Mouse (Mus musculus): Measurements from ENCODE around the gene Mrpl12. TPM values are rescaled to one million over a fixed set of nuclear protein-coding genes. Genes with fewer than 3 reads are reported as not detected.

Gene Mrpl12
- total RNA-seq, 2 experiments from 2014 or later, result 179 to 189 TPM

Other genes starting within 250 kb of the Mrpl12 start
- gene Actg1, start 136.1 kb upstream of the Mrpl12 start, total RNA-seq (2021), result 100 to 1,000 TPM; 954 to 956 TPM
- under 1 TPM; 0.15 to 0.45 TPM for gene Fscn2, start 123.1 kb upstream of the Mrpl12 start, total RNA-seq (2021)
- gene Faap100, start 105.8 kb upstream of the Mrpl12 start, total RNA-seq (2021), result 10 to 100 TPM; 19.5 to 26.4 TPM
- gene Nploc4, start 46.9 kb upstream of the Mrpl12 start, total RNA-seq (2021), result 10 to 100 TPM; 59.7 to 67.0 TPM
- gene Tspan10, start 42.0 kb upstream of the Mrpl12 start, total RNA-seq (2021), result 1 to 10 TPM in 1 of 2 experiments, under 1 TPM in 1; 0.30 to 2.6 TPM
- under 1 TPM in 1 of 2 experiments, not detected in 1; 0.94 TPM for gene Pde6g, start 31.1 kb upstream of the Mrpl12 start, total RNA-seq (2021)
- gene Oxld1, start 26.5 kb upstream of the Mrpl12 start, total RNA-seq (2021), result 10 to 100 TPM; 59.0 to 82.0 TPM
- 10 to 100 TPM; 16.1 to 18.8 TPM for gene Ccdc137, start 26.5 kb upstream of the Mrpl12 start, total RNA-seq (2021)
- gene Arl16, start 17.0 kb upstream of the Mrpl12 start, total RNA-seq (2021), result 10 to 100 TPM; 20.6 to 20.9 TPM
- 10 to 100 TPM; 58.5 to 60.9 TPM for gene Slc25a10, start 7.2 kb downstream of the Mrpl12 start, total RNA-seq (2021)
- 10 to 100 TPM in 1 of 2 experiments, 1 to 10 TPM in 1; 9.6 to 15.7 TPM for gene Gcgr, start 46.1 kb downstream of the Mrpl12 start, total RNA-seq (2021)
- gene Mcrip1, start 65.1 kb downstream of the Mrpl12 start, total RNA-seq (2021), result 10 to 100 TPM; 60.0 to 62.2 TPM
- gene Ppp1r27, start 66.5 kb downstream of the Mrpl12 start, total RNA-seq (2021), result 10 to 100 TPM in 1 of 2 experiments, 1 to 10 TPM in 1; 7.1 to 21.8 TPM
- gene P4hb, start 88.6 kb downstream of the Mrpl12 start, total RNA-seq (2021), result 100 to 1,000 TPM; 424 to 571 TPM
- gene Arhgdia, start 97.0 kb downstream of the Mrpl12 start, total RNA-seq (2021), result 100 to 1,000 TPM; 281 to 286 TPM
- gene Alyref, start 113.8 kb downstream of the Mrpl12 start, total RNA-seq (2021), result 100 to 1,000 TPM; 112 to 114 TPM
- gene Anapc11, start 113.8 kb downstream of the Mrpl12 start, total RNA-seq (2021), result 10 to 100 TPM; 73.1 to 86.4 TPM
- 1 to 10 TPM; 1.0 to 1.3 TPM for gene Npb, start 123.9 kb downstream of the Mrpl12 start, total RNA-seq (2021)
- 100 to 1,000 TPM; 144 to 150 TPM for gene Pcyt2, start 133.3 kb downstream of the Mrpl12 start, total RNA-seq (2021)
- gene Sirt7, start 140.6 kb downstream of the Mrpl12 start, total RNA-seq (2021), result 10 to 100 TPM; 33.2 to 40.3 TPM
- 10 to 100 TPM; 41.1 to 46.5 TPM for gene Mafg, start 149.0 kb downstream of the Mrpl12 start, total RNA-seq (2021)
- gene Pycr1, start 159.2 kb downstream of the Mrpl12 start, total RNA-seq (2021), result 1 to 10 TPM; 5.1 to 5.2 TPM
- gene Myadml2, start 163.5 kb downstream of the Mrpl12 start, total RNA-seq (2021), result 1 to 10 TPM; 3.2 to 7.6 TPM
- 10 to 100 TPM; 12.4 to 13.3 TPM for gene Notum, start 176.6 kb downstream of the Mrpl12 start, total RNA-seq (2021)
- 10 to 100 TPM; 67.9 to 81.5 TPM for gene Aspscr1, start 188.4 kb downstream of the Mrpl12 start, total RNA-seq (2021)
- gene Cenpx, start 229.1 kb downstream of the Mrpl12 start, total RNA-seq (2021), result 10 to 100 TPM; 47.6 to 51.3 TPM
- 10 to 100 TPM; 20.0 to 27.4 TPM for gene Lrrc45, start 229.3 kb downstream of the Mrpl12 start, total RNA-seq (2021)
- 1 to 10 TPM; 3.8 to 9.5 TPM for gene Rac3, start 236.9 kb downstream of the Mrpl12 start, total RNA-seq (2021)
- gene Dcxr, start 242.7 kb downstream of the Mrpl12 start, total RNA-seq (2021), result 10 to 100 TPM; 33.0 to 37.3 TPM
- 10 to 100 TPM in 1 of 2 experiments, 1 to 10 TPM in 1; 9.2 to 17.6 TPM for gene Cbr2, start 247.5 kb downstream of the Mrpl12 start, total RNA-seq (2021)

All from adrenal gland, postnatal 10 days (tissue).